Comparison of ENCODE assay signal across 9 mouse cellular contexts in genomic region chr11:113798011-113798410, GRCm38 (mm10). TPM values are rescaled to one million over a fixed set of nuclear protein-coding genes. Genes with fewer than 3 reads are reported as not detected.
DNase-seq lines count a peak whose midpoint lies in the region; ATAC-seq lines count a peak whose summit lies in the region.
"Had no signal": no experiment of that assay in that cellular context is flagged by ENCODE, and none has a peak within 500 bp of the region (broad histone marks: within the 10 kb centered on the region; RNA-seq: fewer than 3 reads in every experiment).

No protein-coding gene starts in this region.

- no peaks in the 10 kb centered on the region for H3K36me3 ChIP-seq in forebrain, embryonic 16.5 days (ENCODE audit: control insufficient read depth, insufficient read depth)

- H3K4me1 ChIP-seq in forebrain, embryonic 16.5 days (replicated peaks; ENCODE audit: control insufficient read depth, insufficient read depth, low read length): peaks cover 25% of the 10 kb centered on the region

- no peak overlapping the region for H3K27ac ChIP-seq in forebrain, embryonic 16.5 days (ENCODE audit: low read length)

- H3K4me3 ChIP-seq in forebrain, embryonic 16.5 days (replicated peaks; ENCODE audit: low read length): no peak overlapping the region

- intact Hi-C loops in left cerebral cortex, postnatal 14 days (cut with DNase I): no loop called here

- peak; percentile 41 for DNase-seq in left cerebral cortex, adult 11 months (ENCODE audit: low spot score)
- DNase-seq in left cerebral cortex, postnatal 14 days (ENCODE audit: low spot score in 2 of 2): no peak
- DNase-seq in cerebellum, adult 18-20 months: peak; percentile 93 to 95
- no peak for DNase-seq in kidney, postnatal 10 days
- DNase-seq in adrenal gland, postnatal 4 days (ENCODE audit: low spot score in 2 of 2): no peak
- DNase-seq: adrenal gland, adult 8-10 months had no signal

- no peak overlapping the region for H3K9ac ChIP-seq in forebrain, embryonic 16.5 days (replicated peaks; ENCODE audit: low read depth, low read length)

- peak; percentile 43 for ATAC-seq in forebrain, embryonic 16.5 days
- peak; percentile 18; the same call in 1 of the 2 replicates for ATAC-seq in megakaryocyte progenitor cell, adult 5-6 weeks (replicated peaks; ENCODE audit: poor library complexity)
- no peak for ATAC-seq in erythroid progenitor cell, adult 5-6 weeks (replicated peaks; ENCODE audit: low FRiP score, poor library complexity, severe bottlenecking)

- H3K27me3 ChIP-seq in forebrain, embryonic 16.5 days (replicated peaks; ENCODE audit: control insufficient read depth, insufficient read depth, low read length): no peaks in the 10 kb centered on the region

- WGBS in forebrain, embryonic 16.5 days: 38% methylated on average over 6 of the region's 6 CpGs

- H3K9me3 ChIP-seq in forebrain, embryonic 16.5 days (ENCODE audit: control insufficient read depth, low read length): no peaks in the 10 kb centered on the region

- H3K4me2 ChIP-seq in forebrain, embryonic 16.5 days (ENCODE audit: low read length): no peak overlapping the region

RNA-seq across cellular contexts. Expression of gene Cdc42ep4, which starts 46.3 kb away (rescaled TPM):
- total RNA-seq in left cerebral cortex, postnatal 14 days (2021): 10 to 100 TPM; 35.4 to 43.3 TPM
- 99.9 and 100 TPM in 2 replicates for polyA plus RNA-seq in forebrain, embryonic 16.5 days (2015; fragmentation: Nextera tagmentation; extraction: Ambion mirVana)
- total RNA-seq in megakaryocyte progenitor cell, adult 5-6 weeks (2015): 10.0 and 10.3 TPM in 2 replicates
- total RNA-seq in megakaryocyte progenitor cell, adult 5-6 weeks (2017): 14.5 and 14.7 TPM in 2 replicates
- 18.0 and 19.8 TPM in 2 replicates for total RNA-seq in erythroid progenitor cell, adult 5-6 weeks (2015; ENCODE audit: low replicate concordance)
- total RNA-seq in erythroid progenitor cell, adult 5-6 weeks (2017; ENCODE audit: low replicate concordance): 31.3 and 33.8 TPM in 2 replicates
- total RNA-seq in adrenal gland, postnatal 4 days (2021): 10 to 100 TPM; 86.9 to 95.5 TPM

Comparison
In these comparisons a context has a peak if more than half of its experiments do, and no peak if none do; other contexts are left out.
1. DNase-seq: peak in left cerebral cortex, adult 11 months (single experiment) and cerebellum, adult 18-20 months (2 of 2); none in left cerebral cortex, postnatal 14 days (0 of 2), kidney, postnatal 10 days (single experiment) and adrenal gland, postnatal 4 days (0 of 2).